10 mouse cellular contexts compared by ENCODE assay signal in genomic region chr1:192070618-192071051, GRCm38 (mm10). TPM values are rescaled to one million over a fixed set of nuclear protein-coding genes. Genes with fewer than 3 reads are reported as not detected.
DNase-seq lines count a peak whose midpoint lies in the region; ATAC-seq and TF ChIP-seq lines count a peak whose summit lies in the region.
"Had no signal": no experiment of that assay in that cellular context is flagged by ENCODE, and none has a peak within 500 bp of the region (broad histone marks: within the 10 kb centered on the region; RNA-seq: fewer than 3 reads in every experiment).

No protein-coding gene starts in this region.

- no peaks in the 10 kb centered on the region for H3K27me3 ChIP-seq in kidney, adult 2 months (replicated peaks; ENCODE audit: control insufficient read depth, insufficient read depth, low read length)
- H3K27me3 ChIP-seq in embryonic facial prominence, embryonic 12.5 days: no peaks in the 10 kb centered on the region
- H3K27me3 ChIP-seq in intestine, postnatal 0 days (replicated peaks; ENCODE audit: control insufficient read depth, insufficient read depth, low read length): no peaks in the 10 kb centered on the region

- DNase-seq in kidney, adult 2 months: no peak
- no peak for DNase-seq in kidney, adult 18-20 months
- DNase-seq in 3T3-L1 (ENCODE audit: low read depth, low spot score): peak; percentile 79
- DNase-seq in thymus, postnatal 14 days: no peak
- no peak for DNase-seq in embryo, embryonic 10 days (ENCODE audit: low spot score)
- DNase-seq in right cerebral cortex, postnatal 14 days: no peak
- DNase-seq: gastrocnemius, postnatal 36 days had no signal

- no peak overlapping the region for H3K9ac ChIP-seq in embryonic facial prominence, embryonic 12.5 days
- H3K9ac ChIP-seq in intestine, postnatal 0 days (ENCODE audit: low read depth, low read length): no peak overlapping the region

- TF ChIP-seq POLR2A in kidney, adult 2 months (IDR thresholded peaks at IDR 0.05; ENCODE audit: low read depth, low read length): no peak

- H3K9me3 ChIP-seq in embryonic facial prominence, embryonic 12.5 days: no peaks in the 10 kb centered on the region
- no peaks in the 10 kb centered on the region for H3K9me3 ChIP-seq in intestine, postnatal 0 days (ENCODE audit: control insufficient read depth)
- H3K9me3 ChIP-seq: G1E had no signal

- peaks cover 2% of the 10 kb centered on the region; the same call in 1 of the 2 replicates for H3K36me3 ChIP-seq in kidney, adult 2 months (ENCODE audit: control insufficient read depth, insufficient read depth, low read length)
- 0 out of 2 replicates have a peak, but pooled peaks cover 9% of the 10 kb centered on the region for H3K36me3 ChIP-seq in embryonic facial prominence, embryonic 12.5 days
- H3K36me3 ChIP-seq in intestine, postnatal 0 days (ENCODE audit: control insufficient read depth, insufficient read depth): peaks cover 31% of the 10 kb centered on the region

- H3K27ac ChIP-seq in kidney, adult 2 months (ENCODE audit: insufficient read depth, low read depth, low read length): peak overlapping the region; percentile 61; the same call in 1 of the 2 replicates
- H3K27ac ChIP-seq in embryonic facial prominence, embryonic 12.5 days: 0 out of 2 replicates have a peak overlapping the region, but pooled peaks have one; percentile 18
- no peak overlapping the region for H3K27ac ChIP-seq in intestine, postnatal 0 days (ENCODE audit: low read depth, low read length)

- WGBS in kidney, adult 2 months: 27% methylated on average over 3 of the region's 3 CpGs
- 48% methylated on average over 3 of the region's 3 CpGs for WGBS in embryonic facial prominence, embryonic 12.5 days
- WGBS in intestine, postnatal 0 days: 34% methylated on average over 3 of the region's 3 CpGs

- ATAC-seq in embryonic facial prominence, embryonic 12.5 days (ENCODE audit: insufficient number of reproducible peaks, insufficient read depth, low FRiP score, low TSS enrichment): no peak
- no peak for ATAC-seq in intestine, postnatal 0 days

- H3K4me1 ChIP-seq in kidney, adult 2 months (ENCODE audit: control insufficient read depth, insufficient read depth, low read length): peaks cover 17% of the 10 kb centered on the region
- H3K4me1 ChIP-seq in embryonic facial prominence, embryonic 12.5 days: peaks cover 20% of the 10 kb centered on the region
- H3K4me1 ChIP-seq in intestine, postnatal 0 days (replicated peaks; ENCODE audit: control insufficient read depth, insufficient read depth, low read length): 0 out of 2 replicates have a peak, but pooled peaks cover 10% of the 10 kb centered on the region

- no peak for TF ChIP-seq CTCF in kidney, adult 2 months (conservative IDR thresholded peaks at IDR 0.05; ENCODE audit: insufficient read depth, insufficient read length, low read depth, low read length)
- peak; percentile 50 for TF ChIP-seq CTCF in intestine, postnatal 0 days (IDR thresholded peaks at IDR 0.05; ENCODE audit: low read depth)

- H3K4me2 ChIP-seq in embryonic facial prominence, embryonic 12.5 days (replicated peaks): peak overlapping the region; percentile 32
- H3K4me2 ChIP-seq in intestine, postnatal 0 days (replicated peaks; ENCODE audit: low read depth): no peak overlapping the region

- H3K4me3 ChIP-seq in kidney, adult 2 months (ENCODE audit: insufficient read depth, low read depth, low read length): no peak overlapping the region
- H3K4me3 ChIP-seq in embryonic facial prominence, embryonic 12.5 days: no peak overlapping the region
- H3K4me3 ChIP-seq in intestine, postnatal 0 days (ENCODE audit: low read depth, low read length): no peak overlapping the region

RNA-seq across cellular contexts. Expression of gene Traf5, which starts 21.7 kb away (rescaled TPM):
- 10.1 and 13.6 TPM in 2 replicates for polyA plus RNA-seq in kidney, adult 2 months (2012; rRNA removed)
- 13.1 and 14.4 TPM in 2 replicates for polyA plus RNA-seq in embryonic facial prominence, embryonic 12.5 days (2016; fragmentation: Nextera tagmentation; extraction: Ambion mirVana)
- polyA plus RNA-seq in intestine, postnatal 0 days (2015; fragmentation: Nextera tagmentation; extraction: Ambion mirVana): 10.3 and 10.4 TPM in 2 replicates
